Mouse (Mus musculus) liver, postnatal 0 days (tissue): ENCODE measurements around the gene Nptn.

ENCODE experiments used
- CTCF ChIP-seq: sonication (generic); IDR thresholded peaks from 2 replicates; pipeline ENCODE4 v1.5.1; 2016; ENCODE audit warnings: antibody characterized with exemption, low read depth
- EP300 ChIP-seq: IDR thresholded peaks from 2 replicates; pipeline ENCODE4 v1.6.1; 2016; ENCODE audit warnings: antibody characterized with exemption, low read depth, mild to moderate bottlenecking

- no peak for TF ChIP-seq CTCF
- no peak for TF ChIP-seq EP300
Measured at GRCm38 (mm10) chr9:58682106-58682505, 100.1 kb downstream of the Nptn start.
